Mouse (Mus musculus) cerebellum, adult 2 months (tissue): Measurements from ENCODE around the gene Gps1. TPM values are rescaled to one million over a fixed set of nuclear protein-coding genes. Genes with fewer than 3 reads are reported as not detected.
A peak's percentile ranks its signal among the peaks of the same experiment; 100 is the strongest.

Experiments used
- DNase-seq, 2 experiments: peaks; one replicate each; pipeline ENCODE4 v3.0.0; 2021
- H3K27ac ChIP-seq: fragments of 200-500 bp; 2 replicates; pipeline ENCODE4 v1.5.1; 2012; ENCODE audit warnings: low read length, control low read depth, inconsistent platforms; ENCODE audit not compliant: insufficient read depth
- H3K27me3 ChIP-seq: fragments of 200-500 bp; 2 replicates; pipeline ENCODE4 v1.6.1; 2012; ENCODE audit warnings: inconsistent platforms, mild to moderate bottlenecking, low read length, moderate library complexity; ENCODE audit not compliant: control insufficient read depth, insufficient read depth
- H3K4me1 ChIP-seq: fragments of 200-500 bp; 2 replicates; pipeline ENCODE4 v1.6.1; 2011; ENCODE audit warnings: low read length; ENCODE audit not compliant: control insufficient read depth, insufficient read depth
- H3K4me3 ChIP-seq: fragments of 200-500 bp; replicated peaks from 2 replicates; pipeline ENCODE3; 2011; ENCODE audit warnings: mild to moderate bottlenecking, low read depth, low read length, control low read depth; ENCODE audit not compliant: insufficient read depth
- CTCF ChIP-seq: fragments of 200-500 bp; IDR thresholded peaks from 2 replicates; pipeline ENCODE4 v1.5.1; 2011; ENCODE audit warnings: low read depth, mild to moderate bottlenecking, control low read depth, low read length, moderate library complexity, borderline replicate concordance; ENCODE audit not compliant: insufficient read depth
- POLR2A ChIP-seq: fragments of 200-500 bp; IDR thresholded peaks from 2 replicates; pipeline ENCODE4 v1.6.1; 2011; ENCODE audit warnings: low read length, control low read depth, borderline replicate concordance; ENCODE audit not compliant: insufficient read depth
- WGBS: fragments of 180-500 bp; shearing (Covaris S2); methylation state at CpG from one replicate; pipeline ENCODE4 v1.1.7; 2018; 5-methylcytosine and 5-hydroxymethylcytosine counted together
- polyA plus RNA-seq: library from polyadenylated mRNA; depleted of rRNA; stranded (reverse); fragments of >200 nt; gene quantifications from 2 replicates; pipeline ENCODE4 v1.2.3, GENCODE M21; 2012

The Gps1 gene
- polyA plus RNA-seq, 1 experiment: 238 TPM

DNA sequence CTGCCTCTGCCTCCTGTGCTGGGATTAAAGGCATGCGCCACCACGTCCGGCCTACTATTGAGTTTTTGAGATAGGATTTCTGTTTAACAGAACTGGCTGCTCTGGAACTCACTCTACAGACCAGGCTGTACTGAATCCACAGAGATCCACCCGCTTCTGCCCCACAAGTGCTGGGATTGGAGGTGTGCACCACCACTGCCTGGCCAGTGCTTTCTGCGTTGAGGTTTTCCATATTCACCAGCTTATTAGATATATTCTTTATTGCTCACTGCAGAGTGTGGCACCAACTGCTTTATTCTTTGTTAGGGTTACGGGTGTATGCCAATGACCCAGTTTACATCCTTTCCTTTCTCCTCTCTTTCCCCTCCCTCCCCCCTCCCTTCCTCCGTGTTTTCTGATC is 20.2 kb downstream of the Gps1 start:
- H3K27me3 ChIP-seq: no peaks in the 10 kb centered on the region
- 71% methylated on average over 7 of the region's 7 CpGs for WGBS
- no peaks in the 10 kb centered on the region for H3K4me1 ChIP-seq
- no peak overlapping the region for H3K4me3 ChIP-seq
- DNase-seq: no peak
- H3K27ac ChIP-seq: no peak overlapping the region
- TF ChIP-seq CTCF (no peak), POLR2A (no peak)

DNA sequence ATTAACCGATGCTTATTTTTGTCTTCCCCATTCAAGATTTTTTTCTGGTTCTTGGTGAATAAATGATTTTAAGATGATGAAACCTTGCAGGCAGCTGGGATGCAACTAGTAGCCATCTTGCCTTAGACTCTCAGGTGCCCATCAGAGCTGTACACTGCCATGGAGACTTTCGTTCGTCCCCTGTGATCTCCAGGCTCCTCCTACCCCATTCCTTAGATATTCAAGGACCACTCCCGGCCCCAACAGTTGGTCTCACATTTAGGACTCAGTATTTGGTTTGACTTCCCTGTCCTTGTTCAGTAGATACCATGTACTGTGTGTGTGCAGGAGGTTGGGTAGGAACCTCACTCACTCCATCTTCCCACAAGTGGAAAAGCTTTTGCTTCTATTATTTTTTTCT is 20.7 kb downstream of the Gps1 start:
- no peak for TF ChIP-seq CTCF
- no peak for TF ChIP-seq POLR2A
- H3K4me3 ChIP-seq: no peak overlapping the region
- 69% methylated on average over 4 of the region's 4 CpGs for WGBS
- no peak overlapping the region for H3K27ac ChIP-seq
- H3K4me1 ChIP-seq: no peaks in the 10 kb centered on the region
- no peaks in the 10 kb centered on the region for H3K27me3 ChIP-seq
- DNase-seq: no peak

DNA sequence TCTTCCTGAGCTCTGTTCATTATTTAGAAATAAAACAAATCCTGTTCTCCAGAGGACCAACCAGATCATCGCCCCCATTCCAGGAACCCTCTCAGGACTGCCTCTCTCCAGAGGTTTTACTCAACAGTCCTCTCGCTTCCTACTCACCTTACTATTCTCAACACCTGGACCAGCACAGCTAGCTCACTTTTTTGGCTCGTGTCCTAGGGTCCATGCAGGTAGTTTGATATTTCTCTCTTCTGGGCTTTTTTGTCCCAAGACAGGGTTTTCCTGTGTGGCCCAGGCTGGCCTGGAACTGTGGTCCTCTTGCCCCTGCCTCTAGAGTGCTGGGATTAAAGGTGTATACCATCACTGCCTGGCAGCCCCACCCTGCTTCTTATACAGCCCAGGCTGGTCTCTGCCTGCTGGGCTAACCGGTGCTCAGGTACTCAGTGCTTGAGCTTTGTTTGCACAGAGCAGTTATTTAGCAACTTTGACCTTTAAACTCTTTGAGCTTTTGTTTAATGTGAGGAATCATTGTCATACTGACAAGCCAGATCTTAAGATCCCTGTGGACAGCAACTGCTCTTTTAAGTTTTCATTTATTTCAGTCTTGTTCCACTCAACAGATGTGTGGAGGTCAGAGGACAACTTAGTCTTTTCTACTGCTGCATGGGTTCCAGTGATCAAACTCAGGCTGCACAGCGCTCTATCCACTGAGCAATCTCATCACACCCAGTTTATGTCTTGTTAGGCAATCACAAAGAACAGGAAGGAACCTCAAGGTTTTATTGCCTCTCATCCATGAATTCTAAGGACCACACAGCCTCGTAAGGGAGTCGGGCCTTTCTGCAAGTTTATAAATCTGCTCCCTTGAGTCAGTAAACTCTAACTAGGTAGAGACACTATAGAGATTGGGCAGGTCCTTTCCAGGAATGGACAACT is 21.6 kb downstream of the Gps1 start:
- Histone ChIP-seq H3K27me3 (no peaks in the 10 kb centered on the region), H3K4me3 (no peak overlapping the region), H3K27ac (no peak overlapping the region), H3K4me1 (no peaks in the 10 kb centered on the region)
- 86% methylated on average over 7 of the region's 7 CpGs for WGBS
- TF ChIP-seq POLR2A (no peak), CTCF (no peak)
- no peak for DNase-seq

DNA sequence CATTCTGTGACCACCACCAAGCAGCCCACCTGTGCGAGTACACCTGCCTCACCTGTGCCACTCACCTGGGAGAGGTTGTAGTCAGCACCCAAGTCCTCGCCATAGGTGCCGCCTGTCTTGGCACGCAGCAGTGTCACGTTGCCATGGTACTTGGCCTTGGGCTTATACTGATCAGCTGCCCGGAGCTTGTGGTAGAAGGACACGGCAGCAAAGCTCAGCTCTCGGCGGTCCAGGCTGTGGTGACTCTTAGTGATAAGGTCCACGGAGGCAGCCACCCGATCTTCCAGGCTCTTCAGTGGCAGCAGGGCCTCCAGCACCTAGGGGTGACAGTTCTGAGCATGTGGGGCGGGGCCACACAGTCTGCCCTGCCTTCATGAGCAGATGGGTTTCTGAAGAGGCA is 23.9 kb downstream of the Gps1 start:
- H3K4me1 ChIP-seq: no peaks in the 10 kb centered on the region
- no peak for TF ChIP-seq POLR2A
- no peak for TF ChIP-seq CTCF
- DNase-seq: no peak
- no peak overlapping the region for H3K4me3 ChIP-seq
- no peak overlapping the region for H3K27ac ChIP-seq
- 77% methylated on average over 12 of the region's 12 CpGs for WGBS
- no peaks in the 10 kb centered on the region for H3K27me3 ChIP-seq

DNA sequence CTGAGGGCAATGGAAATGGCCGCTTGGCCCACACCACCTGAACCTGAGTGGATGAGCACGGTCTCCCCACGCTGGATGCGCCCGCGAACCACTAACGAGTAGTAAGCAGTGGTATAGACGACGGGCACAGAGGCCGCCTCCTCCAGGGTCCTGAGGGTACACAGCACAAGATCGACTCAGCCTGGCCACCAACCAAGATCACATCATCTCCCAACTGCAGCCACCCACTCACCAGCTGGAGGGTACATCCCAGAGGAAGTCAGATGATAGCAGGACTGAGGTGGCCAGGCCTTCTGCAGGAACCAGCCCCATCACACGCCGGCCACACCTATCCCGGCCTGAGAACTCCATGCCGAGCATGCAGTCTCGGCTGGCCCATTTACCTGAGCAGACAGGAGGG is 28.0 kb downstream of the Gps1 start:
- Histone ChIP-seq H3K4me3 (no peak overlapping the region), H3K27ac (no peak overlapping the region), H3K4me1 (no peaks in the 10 kb centered on the region), H3K27me3 (no peaks in the 10 kb centered on the region)
- DNase-seq: no peak
- TF ChIP-seq CTCF (no peak), POLR2A (no peak)
- WGBS: 86% methylated on average over 16 of the region's 16 CpGs

DNA sequence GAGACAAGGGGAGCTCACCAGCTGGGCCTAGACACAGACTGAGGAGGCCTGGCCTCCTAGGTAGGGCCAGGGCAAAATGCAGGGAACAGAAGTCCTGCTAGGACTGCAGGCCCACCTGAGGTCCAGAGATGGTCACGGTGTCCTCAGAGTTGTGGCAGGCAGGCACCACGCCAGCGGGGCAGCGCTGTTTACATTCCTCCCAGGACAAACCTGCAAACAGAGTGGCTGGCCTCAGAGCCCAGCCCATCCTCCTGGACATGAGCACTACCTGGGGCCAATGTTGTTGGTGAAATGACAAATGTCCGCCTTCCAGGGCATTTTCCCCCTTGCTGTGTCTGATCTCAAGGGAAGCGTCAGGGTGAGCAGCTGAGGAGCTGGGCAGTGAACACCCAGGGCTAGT is 33.3 kb downstream of the Gps1 start:
- no peak for TF ChIP-seq POLR2A
- no peak for TF ChIP-seq CTCF
- 83% methylated on average over 6 of the region's 6 CpGs for WGBS
- Histone ChIP-seq H3K27me3 (no peaks in the 10 kb centered on the region), H3K4me1 (peaks cover 41% of the 10 kb centered on the region), H3K4me3 (no peak overlapping the region), H3K27ac (no peak overlapping the region)
- no peak for DNase-seq

DNA sequence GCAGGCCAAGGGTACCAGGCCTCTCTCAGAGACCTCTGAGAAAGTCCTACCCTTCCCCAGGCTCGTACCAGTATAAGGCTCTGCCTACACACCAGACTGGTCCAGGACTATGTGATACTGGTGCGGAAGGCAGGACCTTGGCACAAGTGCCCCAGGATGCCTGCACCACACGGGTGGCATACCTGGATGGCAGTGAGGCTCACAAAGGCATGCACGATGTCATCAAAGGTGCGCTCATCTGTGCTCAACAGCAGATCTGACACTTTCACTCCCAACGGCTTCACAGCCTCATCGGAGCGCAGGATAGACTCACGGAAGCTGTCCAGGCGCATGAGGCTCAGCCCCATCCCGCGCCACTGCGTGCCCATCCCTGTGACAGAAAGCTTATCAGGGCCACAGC is 34.2 kb downstream of the Gps1 start:
- no peak for TF ChIP-seq POLR2A
- TF ChIP-seq CTCF: no peak
- WGBS: 94% methylated on average over 13 of the region's 13 CpGs
- Histone ChIP-seq H3K27ac (no peak overlapping the region), H3K4me1 (peaks cover 45% of the 10 kb centered on the region), H3K4me3 (no peak overlapping the region), H3K27me3 (no peaks in the 10 kb centered on the region)
- DNase-seq: no peak

DNA sequence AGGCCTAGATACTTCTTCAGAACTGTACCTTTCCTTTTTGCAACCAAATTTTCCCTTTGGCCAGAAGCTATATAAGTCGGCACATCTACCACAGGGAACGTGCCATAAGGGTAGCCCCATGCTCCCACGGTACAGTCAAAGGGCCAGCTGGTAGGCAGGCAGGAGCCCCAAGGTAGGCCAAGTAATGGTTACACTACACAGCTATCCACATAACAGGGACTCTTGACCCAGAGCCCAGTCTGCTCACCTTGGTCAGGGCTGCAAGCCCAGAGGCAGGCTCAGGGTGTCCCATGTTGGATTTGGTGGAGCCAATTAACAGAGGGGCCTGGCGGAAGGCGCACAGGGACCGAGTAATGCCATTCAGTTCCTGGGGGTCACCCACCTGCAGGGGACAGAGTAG is 35.5 kb downstream of the Gps1 start:
- peak; percentile 62 to 80 for DNase-seq
- peak overlapping the region; percentile 47 for H3K27ac ChIP-seq
- 13% methylated on average over 6 of the region's 6 CpGs for WGBS
- TF ChIP-seq CTCF (no peak), POLR2A (no peak)
- no peaks in the 10 kb centered on the region for H3K27me3 ChIP-seq
- H3K4me3 ChIP-seq: no peak overlapping the region
- peaks cover 45% of the 10 kb centered on the region for H3K4me1 ChIP-seq
